Mouse (Mus musculus): ENCODE results near the gene Gm20388. TPM values are rescaled to one million over a fixed set of nuclear protein-coding genes. Genes with fewer than 3 reads are reported as not detected.

The Gm20388 gene
- polyA plus RNA-seq, 1 experiment from 2014 or later = 47.1 TPM

GRCm38 (mm10) chr8:123064072-123064471, 3153.4 kb downstream of the Gm20388 start:
- H3K27ac ChIP-seq = no peak overlapping the region
- 96% methylated on average over 4 of the region's 4 CpGs for WGBS (ENCODE audit: missing documents)
- no peaks in the 10 kb centered on the region for H3K36me3 ChIP-seq (ENCODE audit: inconsistent target)
- no peak overlapping the region; the same call in 1 of the 2 replicates for H3K4me3 ChIP-seq (ENCODE audit: inconsistent target)
- H3K79me2 ChIP-seq (ENCODE audit: inconsistent target) = peaks cover 43% of the 10 kb centered on the region

- Histone ChIP-seq H3K79me2 (ENCODE audit: inconsistent target) (peaks cover 47% of the 10 kb centered on the region), H3K27ac (peak overlapping the region; percentile 85), H3K4me3 (ENCODE audit: inconsistent target) (peak overlapping the region; percentile 63), H3K36me3 (ENCODE audit: inconsistent target) (no peaks in the 10 kb centered on the region)
- WGBS (ENCODE audit: missing documents) = 0% methylated on average over 14 of the region's 14 CpGs
Observed at GRCm38 (mm10) chr8:123064809-123065213, 3154.2 kb downstream of the Gm20388 start.

DNA sequence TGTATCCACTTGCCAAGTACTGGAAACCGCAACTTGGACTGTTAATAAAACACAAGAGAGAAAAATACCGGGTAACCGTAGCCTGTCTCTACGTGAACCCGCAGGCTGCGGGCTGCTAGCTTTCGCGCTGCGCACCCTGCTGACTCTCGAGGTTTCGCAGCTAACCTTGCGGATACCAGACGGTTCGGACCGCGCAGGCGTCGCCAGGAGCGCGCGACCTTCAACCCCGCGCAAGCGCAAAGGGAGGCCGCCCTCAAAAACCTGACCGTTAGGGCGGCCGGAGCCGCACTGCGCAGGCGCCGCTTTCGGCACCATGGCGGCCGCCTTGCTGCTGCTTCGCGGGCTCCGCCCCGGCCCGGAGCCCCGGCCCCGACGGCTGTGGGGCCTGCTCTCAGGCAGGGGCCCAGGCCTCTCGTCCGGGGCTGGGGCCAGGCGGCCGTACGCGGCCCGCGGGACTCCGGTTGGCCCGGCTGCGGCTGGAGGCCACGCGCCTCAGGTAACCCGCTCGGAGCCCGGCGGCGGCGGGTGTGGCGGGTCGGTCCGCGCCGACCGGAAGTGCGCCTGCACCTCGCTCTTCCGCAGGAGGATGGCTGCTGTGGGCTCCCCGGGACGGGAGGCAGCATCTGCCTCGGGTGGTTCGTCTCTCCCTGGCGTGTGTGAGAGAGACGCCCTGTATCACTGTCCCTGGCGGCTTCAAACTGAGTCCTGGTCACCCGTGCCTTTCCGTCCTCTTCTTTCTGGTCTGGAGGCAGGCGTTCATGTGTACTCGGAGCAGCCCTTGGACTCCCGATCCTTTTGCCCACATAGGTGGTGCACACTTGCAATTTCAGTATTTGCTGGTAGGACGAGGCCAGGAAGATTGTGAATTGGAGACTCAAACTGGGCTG, 3154.8 kb downstream of the Gm20388 start:
- WGBS (ENCODE audit: missing documents) = under 1% methylated on average over 72 of the region's 84 CpGs
- Histone ChIP-seq H3K27ac (peak overlapping the region; percentile 85), H3K4me3 (ENCODE audit: inconsistent target) (peak overlapping the region; percentile 95), H3K79me2 (ENCODE audit: inconsistent target) (peaks cover 47% of the 10 kb centered on the region), H3K36me3 (ENCODE audit: inconsistent target) (no peaks in the 10 kb centered on the region)

DNA sequence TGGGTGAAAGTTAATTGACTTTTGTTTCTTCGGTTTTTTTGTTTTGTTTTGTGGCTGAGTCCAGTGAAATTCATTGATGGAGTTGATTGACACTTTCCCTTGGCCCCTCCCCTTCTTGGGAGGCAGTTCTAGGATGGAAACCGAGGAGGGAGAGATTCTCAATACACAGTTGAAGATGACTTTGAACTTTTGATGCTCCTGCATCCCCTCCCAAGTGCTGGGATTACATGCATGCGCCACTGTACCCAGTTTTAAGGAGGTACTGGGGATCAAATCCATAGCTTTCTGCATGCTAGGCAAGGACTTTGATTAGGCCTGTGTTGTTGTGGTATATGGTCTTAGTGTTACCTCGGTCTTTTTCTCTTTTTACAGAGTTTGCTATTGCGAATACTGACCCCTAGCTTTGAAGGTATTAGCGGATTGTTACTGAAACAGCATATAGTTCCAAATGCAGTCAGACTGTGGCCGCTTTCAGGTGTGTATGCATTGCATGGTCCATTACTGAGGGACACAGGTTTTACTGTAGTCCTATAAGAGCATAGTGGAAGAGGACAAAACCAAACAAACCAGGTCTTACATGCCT, 3155.6 kb downstream of the Gm20388 start:
- H3K79me2 ChIP-seq (ENCODE audit: inconsistent target) = peaks cover 47% of the 10 kb centered on the region
- peak overlapping the region; percentile 95 for H3K4me3 ChIP-seq (ENCODE audit: inconsistent target)
- peak overlapping the region; percentile 66 for H3K27ac ChIP-seq
- 31% methylated on average over 7 of the region's 7 CpGs for WGBS (ENCODE audit: missing documents)
- peaks cover 3% of the 10 kb centered on the region for H3K36me3 ChIP-seq (ENCODE audit: inconsistent target)

- 88% methylated on average over 4 of the region's 4 CpGs for WGBS (ENCODE audit: missing documents)
- Histone ChIP-seq H3K27ac (no peak overlapping the region), H3K36me3 (ENCODE audit: inconsistent target) (peaks cover 38% of the 10 kb centered on the region), H3K4me3 (ENCODE audit: inconsistent target) (no peak overlapping the region), H3K79me2 (ENCODE audit: inconsistent target) (peaks cover 33% of the 10 kb centered on the region)
Observed at GRCm38 (mm10) chr8:123071176-123071575, 3160.5 kb downstream of the Gm20388 start.

- Histone ChIP-seq H3K4me3 (ENCODE audit: inconsistent target) (no peak overlapping the region), H3K79me2 (ENCODE audit: inconsistent target) (no peaks in the 10 kb centered on the region), H3K27ac (no peak overlapping the region), H3K36me3 (ENCODE audit: inconsistent target) (peaks cover 66% of the 10 kb centered on the region)
- 72% methylated on average over 6 of the region's 6 CpGs for WGBS (ENCODE audit: missing documents)
Observed at GRCm38 (mm10) chr8:123077213-123077612, 3166.6 kb downstream of the Gm20388 start.

DNA sequence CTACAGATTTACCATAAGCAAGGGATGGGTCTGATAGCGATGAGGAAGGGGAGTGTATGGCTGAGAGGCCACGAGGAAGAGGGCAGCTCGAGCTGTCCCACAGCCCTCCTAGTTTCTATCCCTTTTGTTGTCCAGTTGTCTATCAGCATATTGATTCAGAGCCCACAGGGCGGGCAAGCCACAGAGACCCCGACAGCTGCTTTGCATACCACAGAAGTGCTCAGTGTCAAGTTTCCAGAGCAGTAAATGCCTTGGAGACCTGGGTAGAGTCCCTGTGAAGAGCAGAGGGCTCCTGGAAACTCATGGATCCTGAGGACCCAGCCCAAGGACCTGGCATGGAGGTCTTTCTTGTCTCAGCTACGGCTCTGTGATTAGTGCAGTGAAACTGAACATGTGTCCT, 3172.4 kb downstream of the Gm20388 start:
- WGBS (ENCODE audit: missing documents) = 96% methylated on average over 6 of the region's 6 CpGs
- Histone ChIP-seq H3K79me2 (ENCODE audit: inconsistent target) (no peaks in the 10 kb centered on the region), H3K36me3 (ENCODE audit: inconsistent target) (peaks cover 78% of the 10 kb centered on the region), H3K4me3 (ENCODE audit: inconsistent target) (no peak overlapping the region), H3K27ac (no peak overlapping the region)

DNA sequence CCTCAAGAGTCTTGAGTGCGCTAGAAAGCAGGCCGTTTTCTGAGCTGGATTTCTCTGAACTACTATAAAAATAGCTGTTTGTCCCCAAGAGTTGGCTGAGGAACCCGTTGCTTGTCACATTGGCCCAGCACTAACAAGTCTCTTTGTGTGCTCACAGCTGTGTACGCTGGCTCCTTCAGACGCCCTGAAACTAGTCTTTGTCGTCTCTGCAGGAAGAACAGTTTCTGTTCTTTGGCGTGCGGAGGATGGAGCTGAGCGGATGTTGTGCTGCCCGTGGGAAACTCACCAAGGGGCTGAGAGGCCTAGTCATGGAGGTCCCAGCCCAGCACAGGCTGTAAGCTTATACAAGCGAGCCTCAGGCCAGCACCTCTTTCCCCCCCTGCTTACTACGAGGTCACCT, 3173.0 kb downstream of the Gm20388 start:
- WGBS (ENCODE audit: missing documents) = 94% methylated on average over 12 of the region's 12 CpGs
- Histone ChIP-seq H3K36me3 (ENCODE audit: inconsistent target) (peaks cover 81% of the 10 kb centered on the region), H3K27ac (no peak overlapping the region), H3K4me3 (ENCODE audit: inconsistent target) (no peak overlapping the region), H3K79me2 (ENCODE audit: inconsistent target) (no peaks in the 10 kb centered on the region)

GRCm38 (mm10) chr8:123087289-123087688, 3176.6 kb downstream of the Gm20388 start:
- Histone ChIP-seq H3K79me2 (ENCODE audit: inconsistent target) (no peaks in the 10 kb centered on the region), H3K4me3 (ENCODE audit: inconsistent target) (no peak overlapping the region), H3K27ac (no peak overlapping the region), H3K36me3 (ENCODE audit: inconsistent target) (peaks cover 78% of the 10 kb centered on the region)
- 93% methylated on average over 9 of the region's 9 CpGs for WGBS (ENCODE audit: missing documents)

GRCm38 (mm10) chr8:123097216-123097615, 3186.6 kb downstream of the Gm20388 start:
- H3K79me2 ChIP-seq (ENCODE audit: inconsistent target) = no peaks in the 10 kb centered on the region
- no peak overlapping the region for H3K4me3 ChIP-seq (ENCODE audit: inconsistent target)
- H3K27ac ChIP-seq = no peak overlapping the region
- WGBS (ENCODE audit: missing documents) = 92% methylated on average over 7 of the region's 11 CpGs
- H3K36me3 ChIP-seq (ENCODE audit: inconsistent target) = peaks cover 29% of the 10 kb centered on the region

DNA sequence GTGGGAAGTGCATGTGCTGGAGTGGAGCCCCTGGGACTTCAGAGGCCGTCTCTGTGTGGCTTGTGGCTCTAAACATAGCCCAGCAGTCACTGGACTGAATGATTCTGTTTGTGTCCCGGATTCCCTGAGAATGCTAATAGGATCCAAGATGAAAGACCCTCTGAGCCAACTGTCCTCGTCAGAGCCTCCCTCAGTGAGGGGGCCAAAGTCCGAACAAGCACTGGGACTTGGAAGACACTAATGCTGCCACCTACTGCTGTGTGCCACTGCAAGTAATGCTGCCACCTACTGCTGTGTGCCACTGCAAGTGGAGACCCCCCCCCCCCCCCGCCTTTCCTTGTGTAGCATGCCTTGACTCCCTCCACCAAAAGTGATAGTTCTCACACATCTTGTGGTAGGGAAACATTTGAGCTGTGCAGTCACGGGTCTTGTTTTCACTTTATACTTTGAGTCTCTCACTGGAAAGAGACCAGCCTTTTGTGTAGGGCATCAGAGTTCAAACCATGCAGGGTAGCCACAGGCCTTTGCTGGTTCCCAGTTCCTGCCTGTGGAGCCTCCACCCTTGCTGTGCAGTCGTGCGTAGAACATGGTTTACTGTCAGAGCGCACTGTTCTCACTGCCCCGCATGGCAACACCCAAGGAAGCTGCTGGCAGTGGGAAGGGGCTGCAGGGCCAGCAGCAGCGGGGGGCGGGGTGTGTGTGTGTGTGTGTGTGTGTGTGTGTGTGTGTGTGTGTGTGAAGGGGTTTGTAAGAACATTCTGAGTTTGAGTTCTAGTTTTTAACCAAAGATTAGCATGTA, 3187.3 kb downstream of the Gm20388 start:
- Histone ChIP-seq H3K27ac (no peak overlapping the region), H3K79me2 (ENCODE audit: inconsistent target) (peaks cover 6% of the 10 kb centered on the region), H3K36me3 (ENCODE audit: inconsistent target) (peaks cover 28% of the 10 kb centered on the region), H3K4me3 (ENCODE audit: inconsistent target) (no peak overlapping the region)
- 94% methylated on average over 11 of the region's 12 CpGs for WGBS (ENCODE audit: missing documents)

DNA sequence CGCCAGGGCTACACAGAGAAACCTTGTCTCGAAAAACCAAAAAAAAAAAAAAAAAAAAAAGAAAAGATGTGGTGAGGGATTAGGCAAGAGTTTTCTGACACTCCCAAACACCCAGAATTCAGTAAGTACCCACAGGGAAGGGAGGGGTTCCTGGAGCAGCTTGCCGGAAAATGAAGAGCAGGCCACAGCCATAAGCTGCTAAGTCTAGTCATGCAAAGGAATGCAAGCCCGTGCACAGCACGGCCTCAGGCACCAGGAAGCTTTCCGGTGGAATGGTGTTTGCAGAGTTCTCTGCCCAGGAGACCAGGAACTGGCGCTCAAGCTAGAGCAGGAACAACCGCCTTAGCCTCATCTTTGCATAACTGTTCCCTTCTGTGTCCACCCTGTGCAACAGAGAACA, 3189.6 kb downstream of the Gm20388 start:
- H3K4me3 ChIP-seq (ENCODE audit: inconsistent target) = no peak overlapping the region
- peaks cover 23% of the 10 kb centered on the region for H3K36me3 ChIP-seq (ENCODE audit: inconsistent target)
- WGBS (ENCODE audit: missing documents) = 19% methylated on average over 6 of the region's 8 CpGs
- peak overlapping the region; percentile 44 for H3K27ac ChIP-seq
- peaks cover 18% of the 10 kb centered on the region for H3K79me2 ChIP-seq (ENCODE audit: inconsistent target)

GRCm38 (mm10) chr8:123101244-123101643, 3190.6 kb downstream of the Gm20388 start:
- WGBS (ENCODE audit: missing documents) = 74% methylated on average over 4 of the region's 4 CpGs

DNA sequence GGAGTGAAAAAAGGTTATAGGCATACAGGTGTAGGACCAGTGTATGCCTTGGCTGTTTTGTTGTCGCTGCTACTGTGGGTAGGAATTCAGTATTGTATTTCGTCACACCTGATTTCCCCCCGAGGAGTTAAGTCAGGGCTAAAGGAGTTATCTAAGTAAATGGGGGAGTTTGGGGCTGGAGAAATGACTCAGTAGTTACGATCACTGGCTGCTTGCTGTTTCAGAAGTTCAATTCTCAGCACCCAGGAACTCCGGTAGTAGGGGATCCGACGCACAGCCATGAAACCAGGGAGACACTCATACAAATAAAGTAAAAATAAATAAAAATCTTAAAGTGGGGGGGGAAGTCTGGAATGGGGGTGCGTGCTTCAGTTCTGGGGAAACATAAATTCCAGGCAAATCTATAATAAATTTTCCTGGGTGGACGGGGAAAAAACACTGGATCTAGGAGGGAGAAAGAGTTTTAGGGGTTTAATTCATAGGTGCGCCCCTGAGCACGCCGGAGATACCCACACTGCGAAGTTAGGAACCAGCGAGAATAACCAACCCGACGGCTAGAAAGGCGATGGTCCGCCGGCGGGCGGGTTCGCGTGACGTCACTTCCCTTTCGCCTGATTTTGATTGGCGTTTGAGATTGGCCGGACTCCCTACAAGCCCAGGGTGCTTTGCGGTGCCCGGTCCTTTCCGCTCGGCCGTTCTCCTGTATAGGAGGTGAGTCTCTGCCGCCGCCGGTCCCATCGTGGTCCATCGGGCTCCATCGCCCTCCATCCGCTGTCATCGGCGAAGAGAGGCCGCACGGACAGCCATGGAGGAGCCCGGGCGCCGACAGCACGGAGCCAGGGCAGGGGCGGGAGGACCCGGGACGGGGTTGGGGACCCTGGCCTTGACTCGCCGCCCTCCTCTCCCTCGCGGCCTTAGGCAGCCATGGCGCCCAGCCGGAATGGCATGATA, 3191.4 kb downstream of the Gm20388 start, which contains the start of gene Rpl13:
Gene Rpl13, plus strand, starts transcription at position 616 of the 951 bp plus-strand sequence.
- H3K27ac ChIP-seq = peak within 1 kb of the TSS; percentile 52
- WGBS (ENCODE audit: missing documents) = 2% methylated on average over 51 of the region's 56 CpGs
- H3K36me3 ChIP-seq (ENCODE audit: inconsistent target) = peaks cover 22% of the 10 kb centered on the region
- peak within 1 kb of the TSS; percentile 56 for H3K4me3 ChIP-seq (ENCODE audit: inconsistent target)
- H3K79me2 ChIP-seq (ENCODE audit: inconsistent target) = peaks cover 18% of the 10 kb centered on the region

More at GRCm38 (mm10) chr8:123101244-123101643, 3190.6 kb downstream of the Gm20388 start:
- Histone ChIP-seq H3K36me3 (ENCODE audit: inconsistent target) (peaks cover 23% of the 10 kb centered on the region), H3K79me2 (ENCODE audit: inconsistent target) (peaks cover 18% of the 10 kb centered on the region), H3K27ac (no peak overlapping the region), H3K4me3 (ENCODE audit: inconsistent target) (no peak overlapping the region)

Data from macrophage (primary cell).